Mouse (Mus musculus) forebrain, embryonic 14.5 days (tissue): ENCODE measurements at regions not wholly inside any gene's neighbourhood (a gene's known extent, or its start where the extent isn't known, plus 50 kb on each side); places are given as distances from the start of the nearest gene placed in this dataset.
A peak's percentile ranks its signal among the peaks of the same experiment; 100 is the strongest.

Experiments
- ATAC-seq: fragments of 200-750 bp; cut with Nextera tagmentation; 2 replicates; pipeline ENCODE4 v1.8.0; 2017; ENCODE audit warnings: mild to moderate bottlenecking, moderate library complexity
- DNase-seq: peaks from one replicate; pipeline ENCODE4 v3.0.0-alpha.2; 2015; ENCODE audit warnings: low spot score
- H3K27ac ChIP-seq: fragments of 300-500 bp; sonication (generic); 2 replicates; pipeline ENCODE4 v1.5.1; 2014; ENCODE audit warnings: low read depth, mild to moderate bottlenecking, control low read depth, low read length, moderate library complexity
- H3K27me3 ChIP-seq: fragments of 300-500 bp; sonication (generic); replicated peaks from 2 replicates; pipeline ENCODE4 v1.6.1; 2014; ENCODE audit warnings: low read length, control low read depth, mixed read lengths; ENCODE audit not compliant: control insufficient read depth, insufficient read depth
- H3K36me3 ChIP-seq: fragments of 300-500 bp; sonication (generic); 2 replicates; pipeline ENCODE4 v1.6.1; 2014; ENCODE audit warnings: low read length, control low read depth; ENCODE audit not compliant: control insufficient read depth, insufficient read depth
- H3K4me1 ChIP-seq: fragments of 300-500 bp; sonication (generic); 2 replicates; pipeline ENCODE4 v1.6.1; 2014; ENCODE audit warnings: antibody characterized with exemption, low read length, control low read depth; ENCODE audit not compliant: control insufficient read depth, insufficient read depth
- H3K4me2 ChIP-seq: fragments of 300-500 bp; sonication (generic); 2 replicates; pipeline ENCODE4 v1.6.1; 2014; ENCODE audit warnings: mild to moderate bottlenecking, control low read depth, low read length
- H3K4me3 ChIP-seq: fragments of 300-500 bp; sonication (generic); 2 replicates; pipeline ENCODE4 v1.5.1; 2014; ENCODE audit warnings: low read depth, low read length, control low read depth
- H3K9ac ChIP-seq: fragments of 300-500 bp; sonication (generic); 2 replicates; pipeline ENCODE4 v1.6.1; 2014; ENCODE audit warnings: mild to moderate bottlenecking, low read length, control low read depth, moderate library complexity
- H3K9me3 ChIP-seq: fragments of 300-500 bp; sonication (generic); replicated peaks from 2 replicates; pipeline ENCODE4 v1.6.1; 2016; ENCODE audit warnings: low read length, control low read depth, mixed read lengths; ENCODE audit not compliant: control insufficient read depth
- WGBS: fragments of 180-500 bp; shearing (Covaris S2); extraction: QIAGEN DNeasy Blood & Tissue Kit; methylation state at CpG from one replicate; pipeline ENCODE4 v1.1.7; 2014; 5-methylcytosine and 5-hydroxymethylcytosine counted together

DNA sequence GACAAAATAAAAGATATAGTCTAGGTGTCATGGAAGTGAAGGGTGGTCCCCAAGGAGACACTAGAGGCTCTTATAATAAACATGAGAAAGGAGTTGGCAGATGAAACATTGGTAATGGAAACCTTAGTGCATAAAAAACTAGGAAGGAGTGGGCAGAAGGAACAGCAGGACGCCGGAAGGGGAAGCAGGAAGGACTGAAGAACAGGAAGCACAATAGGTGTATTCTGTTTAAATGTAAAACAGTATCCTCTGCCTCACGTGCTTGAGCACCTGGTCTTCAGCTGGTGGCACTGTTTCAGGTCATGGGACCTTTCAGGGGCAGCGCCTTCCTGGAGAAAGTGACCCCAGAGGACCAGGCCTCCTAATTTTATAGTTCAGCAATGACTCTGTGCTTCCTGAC lies 310.6 kb downstream of the Jrkl start:
- H3K4me1 ChIP-seq, result no peaks in the 10 kb centered on the region
- WGBS, result 88% methylated on average over 4 of the region's 4 CpGs
- no peak overlapping the region for H3K27ac ChIP-seq
- H3K36me3 ChIP-seq, result no peaks in the 10 kb centered on the region
- no peak overlapping the region for H3K4me3 ChIP-seq
- no peak overlapping the region for H3K9ac ChIP-seq
- ATAC-seq, result no peak
- H3K4me2 ChIP-seq, result no peak overlapping the region
- no peak for DNase-seq
- no peaks in the 10 kb centered on the region for H3K27me3 ChIP-seq
- no peaks in the 10 kb centered on the region for H3K9me3 ChIP-seq

DNA sequence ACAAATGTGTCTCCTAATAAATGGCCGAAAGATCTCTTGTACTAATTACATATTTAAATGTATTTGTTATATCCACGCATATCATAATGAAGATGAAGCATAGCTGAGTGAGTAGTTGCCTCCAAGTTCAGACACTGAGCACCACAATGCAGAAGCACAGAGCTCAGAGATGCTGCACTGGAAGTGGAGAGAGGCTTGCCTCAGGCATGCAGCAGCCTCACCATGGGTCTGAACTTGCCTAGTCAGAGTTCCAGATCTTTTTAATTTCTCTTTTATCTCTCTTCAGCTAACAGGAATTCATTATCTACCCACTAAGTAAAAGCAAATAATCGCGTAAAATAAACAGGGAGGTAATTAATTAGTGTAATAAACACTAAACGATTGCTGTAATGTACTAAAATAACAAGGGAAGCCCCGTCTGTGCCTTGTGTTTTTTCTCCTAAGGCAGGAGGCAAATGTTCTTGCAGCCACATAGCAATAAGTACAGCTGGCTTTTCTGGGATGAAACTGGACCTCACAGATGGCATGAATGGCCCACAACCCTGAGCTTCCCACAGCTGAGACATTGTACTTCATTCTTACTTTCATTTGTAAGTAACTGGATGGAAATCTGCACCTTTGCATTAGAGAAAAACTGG lies 320.0 kb downstream of the Jrkl start:
- no peak overlapping the region for H3K27ac ChIP-seq
- no peak overlapping the region for H3K9ac ChIP-seq
- DNase-seq (no peak), ATAC-seq (no peak)
- no peaks in the 10 kb centered on the region for H3K27me3 ChIP-seq
- 60% methylated on average over 6 of the region's 6 CpGs for WGBS
- no peaks in the 10 kb centered on the region for H3K36me3 ChIP-seq
- H3K9me3 ChIP-seq, result no peaks in the 10 kb centered on the region
- H3K4me2 ChIP-seq, result no peak overlapping the region
- H3K4me1 ChIP-seq, result no peaks in the 10 kb centered on the region
- H3K4me3 ChIP-seq, result no peak overlapping the region

DNA sequence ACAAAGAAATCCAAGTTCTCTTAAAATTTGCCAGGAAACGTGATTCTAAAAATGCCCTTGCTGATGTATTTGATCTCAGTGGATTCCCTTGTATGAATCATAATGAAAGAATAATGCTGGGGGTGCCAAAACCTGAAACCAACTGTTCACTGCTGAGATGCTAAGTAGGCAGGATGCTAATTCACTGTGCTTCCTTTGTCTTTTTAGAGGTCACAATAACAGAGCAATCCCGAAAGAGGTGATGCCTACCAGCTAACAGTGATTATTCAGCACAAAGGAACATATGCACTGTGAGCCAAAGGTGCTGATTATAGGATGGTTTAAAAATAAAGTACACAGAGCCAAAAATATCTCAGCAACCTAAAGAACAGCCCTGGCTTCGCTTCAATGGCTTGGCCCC lies 344.9 kb downstream of the Jrkl start:
- no peaks in the 10 kb centered on the region for H3K9me3 ChIP-seq
- H3K9ac ChIP-seq, result no peak overlapping the region
- H3K36me3 ChIP-seq, result no peaks in the 10 kb centered on the region
- H3K4me2 ChIP-seq, result no peak overlapping the region
- H3K27ac ChIP-seq, result no peak overlapping the region
- 50% methylated on average over 3 of the region's 3 CpGs for WGBS
- H3K27me3 ChIP-seq, result no peaks in the 10 kb centered on the region
- DNase-seq, result peak; percentile 13
- ATAC-seq, result no peak
- no peak overlapping the region for H3K4me3 ChIP-seq
- no peaks in the 10 kb centered on the region for H3K4me1 ChIP-seq

DNA sequence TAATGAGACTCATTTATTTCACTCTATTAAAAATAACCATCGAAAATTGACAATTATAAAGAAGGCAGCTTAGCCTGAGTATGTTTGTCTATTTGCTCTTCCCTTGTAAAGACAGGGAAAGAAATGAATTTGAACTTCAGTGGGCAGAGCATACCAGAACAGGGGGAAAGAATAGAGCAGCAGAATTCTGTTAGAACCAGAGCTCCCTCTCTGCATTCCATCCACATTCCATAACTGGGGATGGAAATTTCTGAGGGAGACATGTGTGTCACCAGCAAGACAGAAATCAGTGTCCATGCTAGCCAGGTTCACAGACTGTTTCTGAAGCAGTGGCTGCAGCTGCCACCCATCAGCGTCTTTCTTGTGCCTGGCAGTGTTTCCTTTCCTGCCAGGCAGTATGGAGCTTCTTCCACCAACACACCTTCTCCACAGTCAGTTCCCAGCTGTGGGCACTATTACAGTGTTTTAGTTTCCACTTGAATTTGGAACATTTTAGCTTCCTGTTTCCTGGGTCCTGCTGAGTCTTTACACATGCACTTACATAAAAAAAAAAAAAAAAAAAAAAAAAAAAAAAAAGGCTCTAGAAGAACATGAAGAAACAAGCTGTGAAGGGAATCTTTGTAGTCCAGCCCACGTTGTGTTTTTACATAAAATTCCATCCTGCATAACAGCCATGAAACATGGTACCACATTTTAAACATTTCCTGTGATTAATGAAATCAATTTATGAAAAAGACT lies 365.7 kb downstream of the Jrkl start:
- ATAC-seq, result no peak
- Histone ChIP-seq H3K27ac (no peak overlapping the region), H3K9me3 (no peaks in the 10 kb centered on the region), H3K27me3 (no peaks in the 10 kb centered on the region), H3K36me3 (no peaks in the 10 kb centered on the region), H3K4me1 (no peaks in the 10 kb centered on the region), H3K9ac (no peak overlapping the region), H3K4me2 (no peak overlapping the region), H3K4me3 (no peak overlapping the region)
- WGBS, result 67% methylated on average over 3 of the region's 3 CpGs
- DNase-seq, result no peak

DNA sequence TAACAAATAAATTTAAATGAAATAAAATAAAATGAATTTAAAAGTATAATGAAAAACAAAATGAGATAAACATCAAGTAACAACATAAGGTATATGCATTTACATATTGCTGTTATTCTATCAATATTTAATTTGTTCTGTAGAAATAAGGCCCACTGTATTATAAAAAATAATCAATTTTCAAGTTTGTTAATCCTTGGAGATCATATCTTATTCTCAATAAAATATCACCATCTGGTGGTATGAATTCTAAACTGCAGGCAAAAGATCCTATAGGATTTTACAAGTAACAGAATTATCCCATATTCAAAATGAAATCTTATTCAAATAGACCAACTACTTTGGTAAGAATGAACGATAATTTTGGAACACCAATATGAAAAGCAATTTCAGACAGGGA lies 369.1 kb downstream of the Jrkl start:
- H3K9ac ChIP-seq, result no peak overlapping the region
- H3K4me3 ChIP-seq, result no peak overlapping the region
- peak; percentile 71 for DNase-seq
- H3K27me3 ChIP-seq, result no peaks in the 10 kb centered on the region
- H3K27ac ChIP-seq, result no peak overlapping the region
- ATAC-seq, result no peak
- H3K4me1 ChIP-seq, result no peaks in the 10 kb centered on the region
- no peak overlapping the region for H3K4me2 ChIP-seq
- H3K36me3 ChIP-seq, result no peaks in the 10 kb centered on the region
- 65% methylated on average over 1 of the region's 1 CpGs for whole genome bisulfite sequencing
- no peaks in the 10 kb centered on the region for H3K9me3 ChIP-seq

DNA sequence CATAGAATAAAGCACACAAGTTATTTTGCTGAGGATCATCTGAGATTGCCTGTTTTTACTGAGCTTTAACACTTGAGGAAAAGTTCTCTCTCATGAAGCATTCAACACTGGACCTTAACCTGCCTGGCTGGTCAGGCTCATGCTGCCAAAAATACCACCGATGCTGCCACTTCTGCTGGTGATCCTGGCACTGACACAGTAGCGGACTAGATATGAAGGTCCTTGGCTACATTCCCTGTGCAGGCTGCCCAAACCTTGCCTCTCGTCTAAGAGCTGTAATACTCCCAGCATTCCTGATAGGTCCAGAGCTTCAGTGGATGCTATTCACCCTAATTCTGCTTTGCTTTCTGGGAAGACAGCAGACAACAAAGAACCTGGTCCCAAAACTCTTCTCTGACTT lies 374.7 kb downstream of the Jrkl start:
- H3K9ac ChIP-seq, result no peak overlapping the region
- DNase-seq, result no peak
- WGBS, result 89% methylated on average over 3 of the region's 3 CpGs
- ATAC-seq, result no peak
- no peaks in the 10 kb centered on the region for H3K36me3 ChIP-seq
- no peaks in the 10 kb centered on the region for H3K27me3 ChIP-seq
- no peaks in the 10 kb centered on the region for H3K4me1 ChIP-seq
- H3K4me2 ChIP-seq, result no peak overlapping the region
- H3K9me3 ChIP-seq, result no peaks in the 10 kb centered on the region
- no peak overlapping the region for H3K27ac ChIP-seq
- H3K4me3 ChIP-seq, result no peak overlapping the region
